Mouse (Mus musculus): ENCODE results near the gene Afmid. TPM values are rescaled to one million over a fixed set of nuclear protein-coding genes. Genes with fewer than 3 reads are reported as not detected.

Gene Afmid
- polyA plus RNA-seq, 1 experiment from 2014 or later: 9.6 TPM

- peak overlapping the region; percentile 80 for H3K27ac ChIP-seq (ENCODE audit: low read length)
- no peak overlapping the region for H3K4me2 ChIP-seq (ENCODE audit: low read depth, low read length)
- ATAC-seq: peak; percentile 91
- peaks cover 22% of the 10 kb centered on the region for H3K4me1 ChIP-seq (ENCODE audit: control insufficient read depth, insufficient read depth, low read length)
- no peak overlapping the region for H3K9ac ChIP-seq (ENCODE audit: low read depth, low read length)
- no peaks in the 10 kb centered on the region for H3K9me3 ChIP-seq (ENCODE audit: control insufficient read depth, low read length)
- H3K36me3 ChIP-seq (ENCODE audit: control insufficient read depth, insufficient read depth, low read length): no peaks in the 10 kb centered on the region
- no peaks in the 10 kb centered on the region for H3K27me3 ChIP-seq (replicated peaks; ENCODE audit: control insufficient read depth, insufficient read depth, low read length)
- 43% methylated on average over 2 of the region's 2 CpGs for WGBS
- no peak overlapping the region for H3K4me3 ChIP-seq (ENCODE audit: low read length)
Observed at GRCm38 (mm10) chr11:117838572-117838971, 12.8 kb downstream of the Afmid start.

- H3K4me2 ChIP-seq (ENCODE audit: low read depth, low read length): no peak overlapping the region
- no peak overlapping the region for H3K9ac ChIP-seq (ENCODE audit: low read depth, low read length)
- peaks cover 19% of the 10 kb centered on the region for H3K4me1 ChIP-seq (ENCODE audit: control insufficient read depth, insufficient read depth, low read length)
- H3K27me3 ChIP-seq (replicated peaks; ENCODE audit: control insufficient read depth, insufficient read depth, low read length): no peaks in the 10 kb centered on the region
- 78% methylated on average over 1 of the region's 1 CpGs for WGBS
- ATAC-seq: no peak; the same call in 1 of the 2 replicates
- H3K36me3 ChIP-seq (ENCODE audit: control insufficient read depth, insufficient read depth, low read length): no peaks in the 10 kb centered on the region
- H3K4me3 ChIP-seq (ENCODE audit: low read length): no peak overlapping the region
- H3K9me3 ChIP-seq (ENCODE audit: control insufficient read depth, low read length): no peaks in the 10 kb centered on the region
- H3K27ac ChIP-seq (ENCODE audit: low read length): peak overlapping the region; percentile 80
Observed at GRCm38 (mm10) chr11:117839021-117839420, 13.3 kb downstream of the Afmid start.

GRCm38 (mm10) chr11:117840910-117841309 lies 15.2 kb downstream of the Afmid start:
- WGBS: 31% methylated on average over 1 of the region's 1 CpGs
- Histone ChIP-seq H3K27ac (ENCODE audit: low read length) (no peak overlapping the region), H3K4me1 (ENCODE audit: control insufficient read depth, insufficient read depth, low read length) (peaks cover 12% of the 10 kb centered on the region), H3K9ac (ENCODE audit: low read depth, low read length) (no peak overlapping the region), H3K4me3 (ENCODE audit: low read length) (no peak overlapping the region), H3K36me3 (ENCODE audit: control insufficient read depth, insufficient read depth, low read length) (no peaks in the 10 kb centered on the region), H3K4me2 (ENCODE audit: low read depth, low read length) (no peak overlapping the region), H3K27me3 (replicated peaks; ENCODE audit: control insufficient read depth, insufficient read depth, low read length) (no peaks in the 10 kb centered on the region), H3K9me3 (ENCODE audit: control insufficient read depth, low read length) (no peaks in the 10 kb centered on the region)
- ATAC-seq: no peak

DNA sequence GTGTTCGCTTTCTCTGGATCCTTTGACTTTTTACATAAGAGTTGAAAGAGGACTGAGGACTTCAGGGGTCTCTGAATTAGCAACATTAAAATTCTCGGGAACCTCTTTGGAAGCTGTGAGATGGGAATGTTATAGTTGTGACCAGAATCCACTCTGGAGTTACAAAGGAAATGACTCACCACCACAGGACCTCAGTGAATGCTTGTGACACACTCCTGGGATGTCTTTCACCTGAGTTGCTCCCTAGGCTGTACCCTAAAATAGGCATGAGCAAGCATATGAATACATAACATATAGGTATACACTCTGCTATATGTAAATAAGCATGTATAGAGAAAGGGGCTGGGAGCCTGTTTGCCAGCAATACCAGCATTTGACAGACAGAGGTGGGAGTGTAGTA lies 17.7 kb downstream of the Afmid start:
- Histone ChIP-seq H3K27me3 (replicated peaks; ENCODE audit: control insufficient read depth, insufficient read depth, low read length) (no peaks in the 10 kb centered on the region), H3K4me1 (ENCODE audit: control insufficient read depth, insufficient read depth, low read length) (peaks cover 16% of the 10 kb centered on the region), H3K9me3 (ENCODE audit: control insufficient read depth, low read length) (no peaks in the 10 kb centered on the region), H3K27ac (ENCODE audit: low read length) (no peak overlapping the region), H3K4me2 (ENCODE audit: low read depth, low read length) (no peak overlapping the region), H3K4me3 (ENCODE audit: low read length) (no peak overlapping the region), H3K9ac (ENCODE audit: low read depth, low read length) (no peak overlapping the region), H3K36me3 (ENCODE audit: control insufficient read depth, insufficient read depth, low read length) (no peaks in the 10 kb centered on the region)
- ATAC-seq: no peak
- 92% methylated on average over 2 of the region's 2 CpGs for WGBS

DNA sequence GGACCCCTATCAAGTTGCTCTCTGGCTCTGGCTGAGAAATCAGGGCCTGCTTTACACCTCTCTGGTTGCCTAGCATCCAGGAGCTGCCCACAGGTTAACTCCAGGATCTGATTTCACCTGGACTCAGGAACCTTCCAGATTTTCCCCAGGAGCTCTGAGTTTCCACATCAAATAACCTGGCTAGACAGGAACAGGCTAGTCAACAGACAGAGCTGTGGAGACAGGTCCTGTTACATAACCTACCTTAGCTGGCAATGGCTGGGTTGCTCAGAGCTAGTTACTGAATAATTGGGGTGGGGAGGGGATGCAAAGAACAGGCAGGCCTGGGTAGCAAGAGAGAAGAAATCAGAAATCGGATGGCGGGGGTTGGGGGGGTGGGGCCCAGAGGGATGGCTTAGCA lies 19.3 kb downstream of the Afmid start:
- H3K27ac ChIP-seq (ENCODE audit: low read length): no peak overlapping the region
- 58% methylated on average over 2 of the region's 2 CpGs for WGBS
- no peak for ATAC-seq
- H3K9ac ChIP-seq (ENCODE audit: low read depth, low read length): 0 out of 2 replicates have a peak overlapping the region, but pooled peaks have one; percentile 19
- H3K36me3 ChIP-seq (ENCODE audit: control insufficient read depth, insufficient read depth, low read length): no peaks in the 10 kb centered on the region
- H3K4me2 ChIP-seq (ENCODE audit: low read depth, low read length): no peak overlapping the region
- H3K9me3 ChIP-seq (ENCODE audit: control insufficient read depth, low read length): no peaks in the 10 kb centered on the region
- no peak overlapping the region for H3K4me3 ChIP-seq (ENCODE audit: low read length)
- H3K4me1 ChIP-seq (ENCODE audit: control insufficient read depth, insufficient read depth, low read length): peaks cover 16% of the 10 kb centered on the region
- H3K27me3 ChIP-seq (replicated peaks; ENCODE audit: control insufficient read depth, insufficient read depth, low read length): no peaks in the 10 kb centered on the region

DNA sequence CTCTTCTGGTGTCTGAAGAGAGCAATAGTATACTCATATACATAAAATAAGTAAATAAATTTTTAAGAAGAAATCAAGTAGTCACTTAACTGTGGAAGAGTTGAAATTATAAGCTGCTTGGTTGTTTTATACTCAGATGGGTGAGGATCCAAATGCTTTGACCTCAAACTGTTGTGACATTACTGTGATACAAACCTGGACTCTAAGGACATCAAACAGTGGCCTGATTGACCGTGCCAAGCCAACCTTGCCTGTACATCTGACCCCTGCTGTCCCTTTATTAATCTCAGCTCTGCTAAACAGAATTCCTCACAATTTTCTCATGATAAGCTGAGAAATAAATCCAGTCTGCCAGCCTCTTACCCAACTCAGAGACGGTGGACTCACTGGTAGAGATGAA lies 19.9 kb downstream of the Afmid start:
- Histone ChIP-seq H3K4me3 (ENCODE audit: low read length) (no peak overlapping the region), H3K9ac (ENCODE audit: low read depth, low read length) (no peak overlapping the region), H3K36me3 (ENCODE audit: control insufficient read depth, insufficient read depth, low read length) (no peaks in the 10 kb centered on the region), H3K9me3 (ENCODE audit: control insufficient read depth, low read length) (no peaks in the 10 kb centered on the region), H3K4me2 (ENCODE audit: low read depth, low read length) (no peak overlapping the region), H3K27ac (ENCODE audit: low read length) (no peak overlapping the region), H3K27me3 (replicated peaks; ENCODE audit: control insufficient read depth, insufficient read depth, low read length) (no peaks in the 10 kb centered on the region), H3K4me1 (ENCODE audit: control insufficient read depth, insufficient read depth, low read length) (peaks cover 20% of the 10 kb centered on the region)
- no peak for ATAC-seq
- WGBS: 82% methylated on average over 2 of the region's 2 CpGs

DNA sequence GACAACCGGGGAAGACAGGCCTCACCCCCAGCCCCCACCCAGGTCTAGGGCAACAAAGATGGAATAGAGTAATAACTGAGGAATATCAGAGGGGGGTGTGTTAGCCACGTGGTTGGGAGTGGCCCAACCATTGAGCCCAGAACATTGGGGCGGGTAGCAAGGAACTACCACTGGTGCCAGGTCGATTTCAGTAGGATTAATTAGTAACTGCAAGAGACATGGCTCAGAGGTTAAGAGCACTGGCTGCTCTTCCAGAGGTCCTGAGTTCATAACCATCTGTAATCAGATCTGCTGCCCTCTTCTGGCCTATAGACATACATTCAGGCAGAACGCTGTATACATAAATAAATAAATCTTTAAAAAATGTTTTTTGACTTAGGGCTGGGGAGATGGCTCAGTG lies 20.9 kb downstream of the Afmid start:
- Histone ChIP-seq H3K36me3 (ENCODE audit: control insufficient read depth, insufficient read depth, low read length) (0 out of 2 replicates have a peak, but pooled peaks cover 1% of the 10 kb centered on the region), H3K27ac (ENCODE audit: low read length) (0 out of 2 replicates have a peak overlapping the region, but pooled peaks have one; percentile 31), H3K4me1 (ENCODE audit: control insufficient read depth, insufficient read depth, low read length) (peaks cover 25% of the 10 kb centered on the region), H3K4me2 (ENCODE audit: low read depth, low read length) (no peak overlapping the region), H3K9me3 (ENCODE audit: control insufficient read depth, low read length) (no peaks in the 10 kb centered on the region), H3K4me3 (ENCODE audit: low read length) (no peak overlapping the region), H3K27me3 (replicated peaks; ENCODE audit: control insufficient read depth, insufficient read depth, low read length) (no peaks in the 10 kb centered on the region), H3K9ac (ENCODE audit: low read depth, low read length) (no peak overlapping the region)
- WGBS: 43% methylated on average over 5 of the region's 5 CpGs
- peak; percentile 68 for ATAC-seq

- Histone ChIP-seq H3K4me3 (ENCODE audit: low read length) (peak overlapping the region; percentile 76), H3K4me2 (ENCODE audit: low read depth, low read length) (peak overlapping the region; percentile 92), H3K4me1 (ENCODE audit: control insufficient read depth, insufficient read depth, low read length) (peaks cover 25% of the 10 kb centered on the region), H3K36me3 (ENCODE audit: control insufficient read depth, insufficient read depth, low read length) (peaks cover 6% of the 10 kb centered on the region), H3K9me3 (ENCODE audit: control insufficient read depth, low read length) (no peaks in the 10 kb centered on the region), H3K27me3 (replicated peaks; ENCODE audit: control insufficient read depth, insufficient read depth, low read length) (no peaks in the 10 kb centered on the region), H3K9ac (ENCODE audit: low read depth, low read length) (peak overlapping the region; percentile 95), H3K27ac (ENCODE audit: low read length) (peak overlapping the region; percentile 99)
- ATAC-seq: no peak
- 70% methylated on average over 7 of the region's 7 CpGs for WGBS
Observed at GRCm38 (mm10) chr11:117847593-117848215, 22.0 kb downstream of the Afmid start.

- Histone ChIP-seq H3K9ac (ENCODE audit: low read depth, low read length) (peak overlapping the region; percentile 95), H3K27me3 (replicated peaks; ENCODE audit: control insufficient read depth, insufficient read depth, low read length) (no peaks in the 10 kb centered on the region), H3K36me3 (ENCODE audit: control insufficient read depth, insufficient read depth, low read length) (peaks cover 8% of the 10 kb centered on the region), H3K4me3 (ENCODE audit: low read length) (peak overlapping the region; percentile 76), H3K9me3 (ENCODE audit: control insufficient read depth, low read length) (no peaks in the 10 kb centered on the region), H3K4me2 (ENCODE audit: low read depth, low read length) (peak overlapping the region; percentile 92), H3K4me1 (ENCODE audit: control insufficient read depth, insufficient read depth, low read length) (peaks cover 25% of the 10 kb centered on the region), H3K27ac (ENCODE audit: low read length) (peak overlapping the region; percentile 99)
- peak; percentile 70 for ATAC-seq
- WGBS: 5% methylated on average over 19 of the region's 19 CpGs
Observed at GRCm38 (mm10) chr11:117848271-117848984, 22.7 kb downstream of the Afmid start.

Data from intestine, embryonic 16.5 days (tissue).